Mouse (Mus musculus): Measurements from ENCODE around the gene Rasip1.
"Not testable (repeated sequence)": the region's sequence is repeated elsewhere in the genome, so short reads cannot be mapped to it uniquely, and the experiment has no call there.

Gene Rasip1

DNA sequence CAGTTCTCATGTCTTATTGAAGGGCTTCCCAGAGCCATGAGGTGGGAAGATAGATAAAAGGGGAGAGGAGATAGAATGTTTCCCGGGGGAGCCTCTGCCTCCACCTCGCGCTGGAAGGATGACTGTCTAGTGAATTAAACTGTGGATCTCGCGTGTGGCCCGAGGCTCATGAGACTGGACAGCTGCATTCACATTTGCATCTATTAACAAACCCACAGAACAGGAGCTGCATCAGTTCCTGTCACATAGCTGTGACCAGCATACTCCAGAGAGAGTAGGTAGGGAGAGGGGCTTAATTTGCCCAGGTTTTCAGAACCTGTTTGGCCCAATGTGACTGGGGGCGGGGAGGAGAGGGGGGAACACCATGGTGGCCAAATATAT lies 18.3 kb downstream of the Rasip1 start:
- DNase-seq: no peak

DNA sequence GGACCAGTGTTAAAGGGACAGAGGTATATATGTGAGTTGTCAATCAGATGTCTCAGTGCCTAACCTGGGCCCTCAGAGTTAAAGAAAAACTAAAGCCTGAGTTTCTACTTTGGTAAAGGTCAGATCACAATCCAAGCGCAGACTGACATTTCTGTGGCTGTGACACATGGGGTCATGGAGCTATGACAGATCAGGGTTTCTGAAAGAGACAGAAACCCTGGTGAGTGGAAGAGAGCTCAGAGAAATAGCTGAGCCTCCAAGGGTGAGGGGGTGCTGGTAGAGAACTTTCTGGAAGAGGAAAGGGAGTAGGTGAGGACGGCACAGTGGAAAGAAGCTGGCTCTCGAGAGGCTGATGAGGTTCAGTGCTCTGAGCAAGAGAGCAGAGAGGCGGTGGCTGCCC lies 19.4 kb downstream of the Rasip1 start:
- no peak for DNase-seq

DNA sequence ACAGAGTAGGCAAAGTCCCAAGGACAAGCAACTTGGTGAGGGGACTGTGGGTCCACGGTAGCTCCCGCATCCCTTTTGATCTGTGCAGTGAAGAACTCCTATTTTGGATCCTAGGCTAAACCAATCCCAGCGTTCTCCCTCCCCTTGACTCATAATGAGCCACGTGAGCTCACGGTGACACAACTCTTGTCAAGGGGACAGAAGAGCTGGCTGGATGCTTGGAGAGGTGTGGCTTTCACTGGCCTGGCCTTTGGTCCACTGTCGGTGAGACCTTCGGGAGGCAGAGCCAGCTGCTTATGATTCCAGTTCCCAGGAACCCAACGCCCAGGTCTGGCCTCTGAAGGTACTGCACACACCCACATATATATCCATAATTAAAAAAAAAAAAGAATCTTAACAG lies 22.1 kb downstream of the Rasip1 start:
- no peak for DNase-seq

DNA sequence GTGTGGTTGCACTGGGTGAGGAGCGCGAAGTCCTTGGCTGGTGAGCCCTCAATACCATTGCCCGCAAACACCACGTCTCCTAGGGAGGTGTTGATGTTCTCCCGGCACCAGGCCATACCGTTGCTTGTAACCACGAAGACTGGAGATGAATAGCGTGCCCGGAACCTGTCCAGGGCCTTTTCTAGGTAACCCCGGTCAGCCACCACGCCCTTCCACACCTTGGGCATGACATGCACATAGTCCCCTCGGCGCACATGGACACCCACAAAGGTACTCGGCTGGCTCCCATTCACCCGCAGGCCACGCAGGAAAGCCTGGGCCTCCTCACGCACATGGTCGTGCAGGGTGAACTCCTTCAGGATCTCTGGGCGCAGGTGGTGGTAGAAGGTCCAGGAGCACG lies 23.2 kb downstream of the Rasip1 start:
- not testable (repeated sequence) for DNase-seq

DNA sequence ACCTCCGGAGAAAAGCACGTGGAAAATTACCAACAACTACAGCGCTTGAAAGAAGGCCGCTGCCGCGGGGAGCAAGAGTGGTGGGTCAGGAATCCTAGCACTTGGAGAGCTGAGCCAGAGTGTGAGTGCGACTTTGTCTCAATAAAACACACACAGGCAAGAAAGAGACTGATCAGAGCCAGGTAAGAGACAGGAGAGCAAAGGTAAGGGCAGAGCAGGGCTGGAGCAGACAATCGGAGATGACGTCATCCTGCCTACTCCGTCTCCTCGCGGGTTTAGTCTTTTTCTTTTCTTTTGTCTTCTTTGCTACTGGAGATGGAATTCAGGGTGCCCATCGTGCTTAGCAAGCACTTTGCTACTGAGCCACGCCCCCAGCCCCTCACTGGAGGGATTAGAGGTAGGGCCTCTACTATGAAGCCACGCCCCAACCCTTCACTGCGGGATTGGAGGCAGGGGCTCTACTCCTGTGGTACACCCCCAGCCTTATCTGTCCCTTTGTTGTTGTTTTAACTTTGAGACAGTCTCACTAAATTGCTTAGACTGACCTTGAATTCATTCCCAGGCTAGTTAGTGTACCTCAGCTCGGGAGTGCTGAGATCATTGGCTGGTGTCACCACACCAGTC lies 27.2 kb downstream of the Rasip1 start:
- no peak for DNase-seq

DNA sequence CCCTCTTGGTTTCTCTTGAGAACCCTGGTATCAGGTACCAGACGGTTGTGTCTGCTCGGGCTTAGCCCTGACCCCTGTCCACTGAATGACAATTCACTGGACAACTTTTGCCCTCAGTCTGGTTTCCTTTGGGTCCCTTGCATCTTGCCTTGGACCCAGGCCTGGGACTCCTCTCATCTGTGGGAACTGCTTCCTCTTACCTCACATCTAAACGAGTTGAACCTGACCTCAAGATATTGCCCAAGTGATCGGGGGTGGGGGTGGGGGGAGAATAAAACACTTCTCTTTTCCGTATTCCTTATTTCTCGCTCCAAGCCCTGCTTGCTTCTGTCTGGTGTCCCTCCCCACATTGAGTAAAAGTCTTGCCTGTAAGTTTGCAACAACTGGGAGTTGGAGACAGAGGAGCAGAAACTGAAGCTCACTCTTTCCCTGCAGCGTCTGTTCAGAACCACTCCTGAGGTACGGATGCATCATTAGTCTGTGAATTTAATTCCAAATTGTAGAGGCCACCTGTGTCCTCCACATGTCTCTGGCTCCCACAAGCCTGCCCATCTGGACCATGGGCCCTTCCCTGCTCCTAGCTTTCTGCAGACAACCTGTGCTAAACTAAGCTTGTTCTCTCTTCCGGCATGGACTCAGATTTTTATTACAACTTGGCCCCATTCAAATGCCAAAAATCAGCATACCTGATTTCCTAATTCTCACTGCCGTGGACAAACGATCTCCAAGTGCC lies 33.6 kb downstream of the Rasip1 start:
- no peak for DNase-seq

DNA sequence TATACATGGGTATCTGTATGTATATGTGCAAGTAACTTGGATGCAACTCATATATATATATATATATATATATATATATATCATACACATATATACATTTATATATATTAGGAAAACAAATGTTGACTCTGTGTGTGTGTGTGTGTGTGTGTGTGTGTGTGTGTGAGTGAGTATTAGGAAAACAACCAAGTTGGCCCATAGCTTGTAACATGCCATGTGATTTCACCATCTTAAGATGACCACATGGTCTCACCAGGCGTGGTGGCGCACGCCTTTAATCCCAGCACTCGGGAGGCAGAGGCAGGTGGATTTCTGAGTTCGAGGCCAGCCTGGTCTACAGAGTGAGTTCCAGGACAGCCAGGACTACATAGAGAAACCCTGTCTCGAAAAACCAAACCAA lies 34.4 kb downstream of the Rasip1 start:
- not testable (repeated sequence) for DNase-seq

DNA sequence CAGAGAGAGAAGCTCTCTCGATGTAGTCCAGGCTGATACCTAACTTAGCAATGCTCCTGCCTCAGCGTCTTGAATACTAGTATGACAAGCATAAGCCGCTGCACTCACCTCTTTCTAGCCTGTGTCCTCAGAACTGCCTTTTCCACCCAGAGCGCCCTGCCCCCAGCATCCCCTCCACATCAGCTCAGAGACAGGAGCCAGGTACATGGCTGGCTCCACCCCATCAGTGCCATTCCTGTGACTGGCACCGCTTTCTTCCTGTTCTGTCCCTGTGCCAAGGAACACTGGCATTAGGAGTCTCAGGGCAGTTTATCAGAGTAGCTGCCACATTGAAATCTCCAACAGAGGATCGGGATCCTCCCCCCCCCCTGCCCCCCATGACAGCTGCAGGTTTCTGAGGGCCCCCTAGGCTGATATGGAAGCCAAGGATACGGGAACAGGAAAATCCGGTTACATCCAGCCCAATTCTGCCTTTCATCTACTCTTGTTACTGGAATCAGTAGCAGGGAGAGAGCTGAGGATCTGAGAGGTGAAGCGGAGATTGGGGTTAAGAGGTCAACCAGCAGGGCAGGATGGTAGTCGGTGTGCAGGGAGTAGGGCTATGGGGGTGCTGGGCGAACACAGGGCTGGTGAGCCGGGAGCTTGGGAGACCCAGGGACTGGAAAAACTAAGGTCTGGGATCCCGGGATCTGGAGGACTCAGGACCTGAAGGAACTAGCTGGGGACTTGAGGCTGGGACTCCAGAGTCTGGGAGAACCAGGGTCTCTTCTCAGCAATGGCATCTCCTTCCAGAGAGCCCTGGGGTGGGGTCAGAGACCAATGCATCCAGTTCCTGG lies 38.2 kb downstream of the Rasip1 start:
- DNase-seq: no peak

DNA sequence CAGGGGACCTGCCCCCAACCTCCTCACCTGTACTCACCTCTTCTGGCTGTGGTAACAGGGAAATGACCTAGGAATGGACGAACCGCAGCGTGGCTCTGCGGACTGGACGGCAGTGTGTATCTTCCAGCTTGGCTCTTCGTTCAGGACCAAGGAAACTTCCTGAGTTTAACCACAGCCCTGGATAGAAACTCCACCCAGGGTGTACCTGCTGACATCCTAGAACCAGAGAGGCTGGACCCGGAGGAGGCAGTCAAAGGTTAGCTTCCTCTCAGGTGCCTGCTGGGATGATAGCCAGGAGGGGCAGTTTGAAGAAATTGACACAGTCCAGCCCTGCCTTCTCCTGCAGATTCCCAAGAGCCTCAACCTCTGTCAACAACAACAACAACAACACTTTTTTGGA lies 38.9 kb downstream of the Rasip1 start, which contains the start of gene Fut2:
Gene Fut2, minus strand, starts transcription at position 234 of the 400 bp plus-strand sequence.
- DNase-seq: no peak

DNA sequence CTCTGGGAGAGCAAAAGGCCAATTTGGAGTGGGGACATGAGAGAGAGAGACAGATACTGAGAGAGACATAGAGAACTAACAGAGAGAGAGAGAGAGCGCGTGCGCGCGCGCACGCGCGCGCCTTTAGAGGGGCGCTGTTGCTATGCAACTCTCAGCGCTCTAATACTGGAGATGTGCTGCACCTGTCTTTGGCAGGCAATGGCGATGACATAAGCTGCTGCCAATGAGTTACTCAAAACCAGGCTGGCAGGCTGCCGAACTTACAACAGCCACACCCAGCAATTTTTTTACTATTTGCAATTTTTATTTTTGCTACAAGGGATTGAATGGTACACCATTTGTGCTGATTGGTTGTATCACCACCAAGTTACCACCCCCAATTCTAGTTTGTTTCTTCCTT lies 40.5 kb downstream of the Rasip1 start:
- DNase-seq: no peak

DNA sequence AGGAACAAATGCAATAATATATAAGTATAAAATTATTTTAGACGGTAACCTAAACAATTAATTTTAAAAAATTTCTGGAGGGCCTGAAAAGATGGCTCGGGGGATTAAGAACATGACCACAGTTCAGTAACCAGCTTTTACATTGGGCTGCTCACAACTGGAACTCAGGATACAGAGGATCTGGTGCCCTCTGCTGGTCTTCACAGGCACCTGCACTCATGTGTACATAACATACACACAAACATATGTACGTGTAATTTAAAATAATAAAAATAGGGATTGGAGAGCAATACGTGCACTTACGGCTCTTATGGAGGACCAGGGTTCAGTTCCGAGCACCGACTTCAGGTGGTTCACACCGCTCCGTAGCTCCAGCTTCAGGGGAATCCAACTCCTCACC lies 41.6 kb downstream of the Rasip1 start:
- no peak for DNase-seq

DNA sequence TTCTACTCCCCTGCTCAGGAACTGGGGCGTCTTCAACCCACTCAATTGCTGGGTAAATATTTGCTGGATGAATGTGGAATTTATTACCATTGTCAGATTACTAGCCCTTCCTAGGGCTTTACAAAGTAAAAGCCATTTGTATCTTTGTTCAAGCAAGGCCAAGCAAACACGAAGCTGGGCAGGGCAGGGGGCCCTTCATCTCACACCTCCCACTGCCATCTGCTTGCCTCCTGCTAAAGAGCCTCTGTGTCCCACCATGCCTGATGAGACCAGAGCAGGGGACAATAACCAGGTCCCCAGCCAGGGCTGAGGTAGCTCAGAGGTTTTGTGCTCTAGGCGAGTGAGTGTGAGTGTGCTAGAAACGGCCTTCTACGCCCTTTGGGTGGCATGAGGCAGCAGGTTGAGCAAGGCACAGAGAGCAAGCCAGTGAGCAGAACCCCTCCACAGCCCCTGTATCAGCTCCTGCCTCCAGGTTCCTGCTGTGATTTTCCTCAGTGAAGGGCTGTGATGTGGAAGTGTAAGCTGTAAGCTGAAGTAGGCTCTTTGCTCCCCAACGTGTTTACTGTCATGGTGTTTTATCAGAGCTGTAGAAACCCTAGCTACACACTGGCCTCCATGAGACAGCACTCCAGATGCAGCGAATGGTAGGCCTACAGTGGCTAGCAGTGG lies 50.5 kb downstream of the Rasip1 start:
- no peak for DNase-seq

DNA sequence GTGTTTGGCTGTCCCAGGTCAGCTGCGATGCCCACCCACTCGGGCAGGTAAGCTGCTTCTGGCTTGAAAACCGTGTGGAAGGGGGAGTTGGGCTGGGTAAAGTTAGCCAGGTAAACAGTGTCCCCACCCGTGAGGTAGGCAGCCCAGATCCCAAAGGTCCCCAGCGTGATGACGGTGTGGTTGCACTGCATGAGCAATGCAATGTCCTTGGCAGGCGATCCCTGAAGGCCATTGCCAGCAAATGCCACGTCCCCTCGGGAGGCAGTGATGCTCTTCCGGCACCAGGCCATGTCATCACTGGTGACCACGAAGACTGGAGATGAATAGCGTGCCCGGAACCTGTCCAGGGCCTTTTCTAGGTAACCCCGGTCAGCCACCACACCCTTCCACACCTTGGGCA lies 51.2 kb downstream of the Rasip1 start:
- DNase-seq: no peak

DNA sequence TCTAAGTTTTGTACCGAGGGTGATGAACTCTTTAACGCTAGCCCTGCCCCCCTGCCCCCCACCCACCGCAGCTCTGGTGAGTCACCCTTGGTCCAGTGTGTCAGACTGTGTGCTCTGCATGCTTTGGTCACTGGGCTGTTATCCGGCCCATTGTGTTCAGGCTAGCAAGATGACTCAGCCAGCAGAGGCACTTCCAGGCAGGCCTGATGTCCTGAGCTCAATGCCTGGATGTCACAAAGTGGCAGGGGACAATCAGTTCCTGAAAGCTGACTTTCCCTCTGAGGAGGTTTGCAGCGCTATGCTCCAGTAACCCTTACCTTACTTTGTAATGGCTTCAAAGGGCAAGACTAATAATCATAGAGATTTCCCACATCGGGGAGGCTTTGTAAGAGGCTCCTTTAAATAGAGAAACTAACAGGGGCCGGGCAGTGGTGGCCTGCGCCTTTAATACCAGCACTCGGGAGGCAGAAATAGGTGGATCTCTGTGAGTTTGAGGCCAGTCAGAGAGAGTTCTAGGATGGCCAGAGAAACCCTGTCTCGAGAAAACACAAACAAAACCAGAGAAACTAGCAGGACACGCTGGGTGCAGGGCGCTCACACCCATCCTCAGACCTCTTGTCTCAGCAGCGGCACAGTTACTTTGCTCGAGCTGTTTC lies 52.8 kb downstream of the Rasip1 start:
- no peak for DNase-seq

DNA sequence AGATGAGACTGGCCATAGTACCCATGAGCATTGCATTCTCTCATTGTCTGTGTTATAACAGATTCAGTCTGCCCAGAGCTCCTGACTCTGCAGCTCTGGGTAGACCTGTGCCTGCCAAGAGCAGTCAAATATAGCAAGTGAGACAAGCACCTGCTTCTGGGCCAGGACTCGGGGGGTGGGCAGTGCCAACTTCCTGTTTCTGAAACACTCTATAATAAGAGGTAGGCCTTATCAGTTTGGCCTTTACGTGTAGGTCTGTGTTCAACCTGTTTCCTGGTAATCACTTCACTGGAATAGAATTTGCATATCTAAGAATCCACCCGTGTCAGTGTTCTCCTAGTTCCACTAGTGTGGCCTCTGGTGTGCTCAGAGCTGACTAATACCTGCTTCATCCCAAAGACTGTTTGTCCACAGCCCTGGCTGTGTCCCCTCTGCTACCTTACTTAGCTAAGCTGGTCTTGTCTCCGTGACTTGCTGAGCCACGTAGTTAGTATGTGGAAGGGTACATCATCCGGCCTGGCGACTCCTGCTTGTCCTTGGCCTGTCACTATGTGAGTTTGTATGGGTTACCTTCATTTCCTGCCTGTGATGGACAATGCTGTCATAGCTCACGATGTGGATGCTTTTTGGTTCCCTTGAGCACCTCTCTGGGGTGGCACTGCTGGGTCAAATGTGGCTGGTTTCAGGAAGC lies 53.9 kb downstream of the Rasip1 start:
- peak; percentile 61 for DNase-seq

DNA sequence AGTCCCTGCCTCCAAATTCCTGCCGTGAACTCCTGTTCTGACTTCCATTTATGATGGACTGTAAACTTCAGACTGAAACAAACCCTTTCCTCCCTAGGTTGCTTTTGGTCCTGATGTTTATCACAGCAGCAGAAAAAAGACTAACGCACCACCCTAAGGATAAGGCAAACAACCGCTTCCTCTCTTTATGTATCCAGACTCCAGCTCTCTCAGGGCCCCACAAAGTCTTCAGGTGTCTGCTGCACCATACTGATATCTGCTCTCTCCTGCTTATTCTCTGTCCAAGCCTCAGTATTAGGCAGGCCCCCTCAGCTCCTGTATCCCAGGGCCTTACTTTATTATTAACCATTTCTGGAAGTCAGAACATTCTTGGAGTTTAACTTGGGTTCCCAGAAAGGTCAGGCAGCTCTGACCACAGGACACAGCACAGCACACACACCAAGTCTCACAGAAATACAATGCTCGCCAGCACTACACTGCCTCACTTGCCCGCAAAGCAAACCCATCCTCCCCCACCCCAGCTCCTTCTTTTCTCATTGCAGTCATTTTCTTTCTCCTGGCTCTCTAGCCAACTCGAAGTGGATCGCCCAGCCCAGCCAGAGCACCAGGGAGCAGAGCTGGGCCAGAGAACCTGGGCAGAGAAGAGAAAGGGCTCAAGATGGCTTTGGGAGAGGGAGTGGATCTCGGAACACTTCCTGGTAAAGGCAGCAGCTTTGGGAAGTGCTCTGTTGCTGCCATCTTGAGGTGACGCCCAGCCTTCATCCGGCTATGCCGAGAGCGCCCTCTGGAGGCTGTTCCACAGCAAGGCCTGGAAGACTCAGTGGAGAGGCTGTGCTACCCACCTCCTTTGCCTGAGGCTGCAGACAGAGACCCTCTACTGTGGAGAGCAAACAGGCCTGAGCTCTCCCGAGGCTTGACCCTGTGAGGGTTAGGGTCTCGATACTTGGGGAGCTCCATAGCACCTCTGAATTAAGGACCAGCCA lies 55.1 kb downstream of the Rasip1 start:
- DNase-seq: peak; percentile 89

DNA sequence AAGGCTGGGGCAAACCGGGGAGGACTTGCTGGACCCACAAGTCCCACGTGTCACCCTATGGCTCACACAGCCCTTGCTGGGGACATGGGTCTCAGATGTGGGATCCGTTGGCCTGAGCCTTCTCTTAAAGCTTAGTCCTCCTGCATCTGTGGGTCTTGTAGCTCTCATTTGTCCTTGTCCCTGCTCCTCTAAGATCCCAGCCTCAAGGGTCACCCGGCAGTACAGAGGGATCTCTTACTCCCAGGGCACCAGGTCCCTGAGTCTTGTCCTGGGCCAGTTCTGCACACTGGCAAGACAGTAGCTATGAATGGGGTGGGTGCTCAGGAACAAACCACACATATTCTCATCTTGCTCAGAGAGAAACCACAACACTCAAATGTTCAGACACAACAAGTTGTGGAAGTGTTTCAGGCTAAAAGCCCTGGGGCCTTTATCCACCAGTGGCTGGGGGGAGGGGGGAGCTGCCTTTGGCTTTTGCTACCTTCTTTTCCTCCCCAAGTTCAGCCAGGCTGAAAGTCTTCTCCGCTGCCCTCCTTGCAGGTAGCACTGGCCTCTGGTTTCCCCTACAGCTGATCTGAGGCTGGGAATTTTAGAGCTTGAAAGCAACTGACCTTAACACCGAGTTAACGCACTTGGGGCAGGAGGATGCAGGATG lies 56.2 kb downstream of the Rasip1 start, which contains the start of gene Ntn5:
Gene Ntn5, plus strand, starts transcription at position 627 of the 655 bp plus-strand sequence.
- DNase-seq: no peak

DNA sequence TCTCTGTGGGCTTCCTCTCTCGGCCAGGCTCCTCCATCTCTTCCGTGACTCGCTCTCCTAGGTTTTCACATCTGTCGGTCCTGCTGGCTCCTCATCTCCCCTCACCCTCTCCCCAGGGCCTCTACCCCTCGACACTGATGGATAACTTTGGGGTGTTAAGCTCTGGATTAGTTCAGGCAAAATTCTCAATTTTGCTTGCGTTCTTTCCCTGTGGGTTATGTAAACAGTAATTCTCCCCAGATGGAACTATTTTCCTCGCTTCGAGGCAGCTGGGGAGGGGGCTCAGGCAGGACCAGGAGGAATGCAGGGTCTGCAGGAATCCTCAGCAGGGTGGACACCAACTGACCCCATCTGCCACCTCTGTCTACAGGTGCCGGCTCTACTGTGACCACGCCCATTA lies 58.5 kb downstream of the Rasip1 start:
- no peak for DNase-seq

DNA sequence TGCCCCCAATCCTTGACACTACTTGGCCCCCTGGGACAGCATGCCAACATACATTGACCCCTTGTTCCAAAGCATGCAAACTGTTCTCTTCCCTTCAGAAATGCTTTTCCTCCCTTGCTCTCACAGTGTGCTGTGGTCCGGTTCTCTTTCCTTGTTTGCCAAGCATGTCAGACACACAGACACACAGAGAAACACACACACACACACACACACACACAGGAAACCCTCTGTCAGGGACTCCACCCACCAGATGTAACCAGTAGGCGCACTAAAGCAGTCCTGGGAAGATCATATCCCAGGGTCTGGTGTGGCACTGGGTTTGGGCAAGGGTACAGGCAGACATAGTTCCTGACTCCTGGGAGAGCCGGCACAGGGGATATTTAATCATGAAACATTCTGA lies 59.6 kb downstream of the Rasip1 start:
- DNase-seq: no peak

All from cerebellum, adult 9-10 months (tissue).